Mouse (Mus musculus) heart, embryonic 16.5 days (tissue): ENCODE measurements around the gene Efr3b. TPM values are rescaled to one million over a fixed set of nuclear protein-coding genes. Genes with fewer than 3 reads are reported as not detected.
"Not testable (repeated sequence)": the region's sequence is repeated elsewhere in the genome, so short reads cannot be mapped to it uniquely, and the experiment has no call there.

Source experiments
- ATAC-seq: fragments of 200-750 bp; cut with Nextera tagmentation; replicated peaks from 2 replicates; pipeline ENCODE4 v1.8.0; 2017; ENCODE audit warnings: moderate number of reproducible peaks; ENCODE audit not compliant: insufficient read depth, low FRiP score; ENCODE audit errors: extremely low read depth
- H3K27ac ChIP-seq: fragments of 300-500 bp; sonication (generic); 2 replicates; pipeline ENCODE4 v1.5.1; 2014; ENCODE audit warnings: mild to moderate bottlenecking, low read length, control low read depth, moderate library complexity
- H3K27me3 ChIP-seq: fragments of 300-500 bp; sonication (generic); 2 replicates; pipeline ENCODE4 v1.6.1; 2014; ENCODE audit warnings: low read length, mixed read lengths; ENCODE audit not compliant: control insufficient read depth, insufficient read depth
- H3K36me3 ChIP-seq: fragments of 300-500 bp; sonication (generic); 2 replicates; pipeline ENCODE4 v1.6.1; 2014; ENCODE audit not compliant: control insufficient read depth, insufficient read depth
- H3K4me1 ChIP-seq: fragments of 300-500 bp; sonication (generic); 2 replicates; pipeline ENCODE4 v1.6.1; 2014; ENCODE audit warnings: low read length, mixed read lengths; ENCODE audit not compliant: control insufficient read depth, insufficient read depth
- H3K4me2 ChIP-seq: fragments of 300-500 bp; sonication (generic); 2 replicates; pipeline ENCODE4 v1.6.1; 2014; ENCODE audit warnings: low read depth, mild to moderate bottlenecking, control low read depth, low read length
- H3K4me3 ChIP-seq: fragments of 300-500 bp; sonication (generic); 2 replicates; pipeline ENCODE4 v1.5.1; 2014; ENCODE audit warnings: mild to moderate bottlenecking, control low read depth, low read length
- H3K9ac ChIP-seq: fragments of 300-500 bp; sonication (generic); 2 replicates; pipeline ENCODE4 v1.6.1; 2014; ENCODE audit warnings: low read length, control low read depth
- H3K9me3 ChIP-seq: fragments of 300-500 bp; sonication (generic); replicated peaks from 2 replicates; pipeline ENCODE4 v1.6.1; 2016; ENCODE audit warnings: low read length; ENCODE audit not compliant: control insufficient read depth
- WGBS: fragments of 180-500 bp; shearing (Covaris S2); extraction: QIAGEN DNeasy Blood & Tissue Kit; methylation state at CpG from one replicate; pipeline ENCODE4 v1.1.7; 2014; 5-methylcytosine and 5-hydroxymethylcytosine counted together
- polyA plus RNA-seq: library from polyadenylated mRNA; unstranded; fragments of >200 nt; fragmentation: Nextera tagmentation; extraction: Ambion mirVana; gene quantifications from 2 replicates; pipeline ENCODE4 v1.2.1, GENCODE M21; 2015

The Efr3b gene
- polyA plus RNA-seq, 1 experiment from 2014 or later: 4.6 TPM

DNA sequence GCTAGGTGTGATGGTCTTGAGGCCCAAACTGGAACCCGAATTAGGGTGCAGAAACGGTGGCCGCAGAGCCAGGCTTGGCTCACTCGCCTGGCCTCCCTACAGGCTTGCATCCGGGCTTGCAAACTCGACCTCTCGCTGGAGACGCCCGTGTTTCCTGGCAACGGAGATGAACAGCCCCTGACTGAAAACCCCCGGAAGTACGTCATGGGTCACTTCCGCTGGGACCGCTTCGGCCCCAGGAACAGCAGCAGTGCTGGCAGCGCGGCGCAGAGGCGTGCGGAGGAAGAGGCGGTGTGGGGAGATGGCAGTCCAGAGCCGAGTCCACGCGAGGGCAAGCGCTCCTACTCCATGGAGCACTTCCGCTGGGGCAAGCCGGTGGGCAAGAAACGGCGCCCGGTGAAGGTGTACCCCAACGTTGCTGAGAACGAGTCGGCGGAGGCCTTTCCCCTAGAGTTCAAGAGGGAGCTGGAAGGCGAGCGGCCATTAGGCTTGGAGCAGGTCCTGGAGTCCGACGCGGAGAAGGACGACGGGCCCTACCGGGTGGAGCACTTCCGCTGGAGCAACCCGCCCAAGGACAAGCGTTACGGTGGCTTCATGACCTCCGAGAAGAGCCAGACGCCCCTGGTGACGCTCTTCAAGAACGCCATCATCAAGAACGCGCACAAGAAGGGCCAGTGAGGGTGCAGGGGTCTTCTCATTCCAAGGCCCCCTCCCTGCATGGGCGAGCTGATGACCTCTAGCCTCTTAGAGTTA, 78.7 kb downstream of the Efr3b start:
- Histone ChIP-seq H3K4me1 (peaks cover 6% of the 10 kb centered on the region; the same call in 1 of the 2 replicates), H3K36me3 (no peaks in the 10 kb centered on the region), H3K9ac (peak overlapping the region; percentile 84), H3K4me2 (peak overlapping the region; percentile 92), H3K27me3 (peaks cover 7% of the 10 kb centered on the region), H3K9me3 (no peaks in the 10 kb centered on the region), H3K4me3 (peak overlapping the region; percentile 68), H3K27ac (peak overlapping the region; percentile 82)
- peak; percentile 91 for ATAC-seq
- WGBS: 2% methylated on average over 53 of the region's 53 CpGs

DNA sequence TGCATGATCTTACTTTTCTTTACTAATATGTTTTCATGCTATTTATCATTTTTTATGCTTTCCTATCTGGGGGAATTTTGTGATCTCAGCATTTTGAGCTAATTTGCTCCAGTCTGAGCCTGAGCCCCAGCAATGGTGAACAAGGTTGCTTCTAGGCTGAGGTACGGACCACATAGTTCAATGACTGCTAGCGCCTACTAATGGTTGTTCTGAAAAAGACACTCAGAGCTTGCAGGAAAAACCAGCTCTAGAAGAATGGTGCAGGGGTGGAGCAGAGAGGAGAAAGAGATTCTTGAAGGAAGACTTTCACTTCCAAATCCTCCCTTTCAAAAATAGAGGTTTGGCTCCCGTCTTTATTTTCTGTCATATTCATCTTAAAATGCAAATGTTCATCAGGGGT, 82.4 kb downstream of the Efr3b start:
- Histone ChIP-seq H3K4me3 (no peak overlapping the region), H3K4me2 (no peak overlapping the region), H3K27ac (no peak overlapping the region), H3K4me1 (peaks cover 6% of the 10 kb centered on the region; the same call in 1 of the 2 replicates), H3K9ac (no peak overlapping the region), H3K27me3 (peaks cover 14% of the 10 kb centered on the region), H3K36me3 (no peaks in the 10 kb centered on the region), H3K9me3 (no peaks in the 10 kb centered on the region)
- ATAC-seq: no peak
- WGBS: 9% methylated on average over 3 of the region's 3 CpGs

DNA sequence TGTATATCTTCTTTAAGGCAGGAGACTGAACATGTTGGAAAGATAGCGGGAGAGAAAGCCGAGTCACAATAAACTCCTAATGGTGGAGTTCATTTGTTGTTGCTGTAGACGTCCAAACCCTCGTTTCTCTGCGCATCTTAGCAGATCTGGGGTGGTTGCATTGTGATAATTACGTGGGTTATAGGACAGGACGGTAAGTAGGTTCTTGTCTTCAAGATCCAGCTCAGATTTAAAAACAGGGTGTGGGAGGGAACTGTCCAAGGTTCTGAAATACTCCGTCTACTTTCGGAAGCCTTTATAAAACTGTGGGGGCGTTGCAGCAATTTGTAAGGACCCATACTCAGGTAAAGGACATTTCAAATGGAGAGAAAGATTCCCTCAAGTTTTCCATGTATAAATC, 83.3 kb downstream of the Efr3b start:
- H3K9ac ChIP-seq: no peak overlapping the region
- WGBS: 32% methylated on average over 10 of the region's 10 CpGs
- H3K4me1 ChIP-seq: peaks cover 4% of the 10 kb centered on the region; the same call in 1 of the 2 replicates
- no peak overlapping the region for H3K27ac ChIP-seq
- peaks cover 14% of the 10 kb centered on the region for H3K27me3 ChIP-seq
- no peaks in the 10 kb centered on the region for H3K36me3 ChIP-seq
- H3K4me2 ChIP-seq: no peak overlapping the region
- H3K9me3 ChIP-seq: no peaks in the 10 kb centered on the region
- H3K4me3 ChIP-seq: no peak overlapping the region
- ATAC-seq: no peak

DNA sequence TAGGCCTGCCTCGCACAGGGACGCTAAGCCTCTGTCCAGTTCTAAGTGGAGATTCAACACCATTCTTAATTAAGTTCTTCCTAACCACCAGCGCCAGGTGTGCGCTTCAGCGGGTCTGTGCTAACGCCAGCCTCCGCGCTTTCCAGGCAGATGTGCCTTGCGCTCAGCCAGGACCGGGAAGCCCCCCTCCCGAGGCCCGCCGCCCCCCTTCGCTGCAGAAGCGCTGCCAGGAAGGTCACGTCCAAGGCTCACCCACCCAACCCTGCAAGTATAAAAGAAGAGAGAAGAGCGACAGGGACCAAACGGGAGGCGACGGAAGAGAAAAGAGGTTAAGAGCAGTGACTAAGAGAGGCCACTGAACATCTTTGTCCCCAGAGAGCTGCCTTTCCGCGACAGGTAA, 84.1 kb downstream of the Efr3b start, which contains the start of gene Pomc:
TSS of gene Pomc (plus strand) at position 301 of the 400 bp plus-strand sequence.
- Histone ChIP-seq H3K27ac (no peak within 1 kb of the TSS), H3K36me3 (no peaks in the 10 kb centered on the region), H3K9me3 (no peaks in the 10 kb centered on the region), H3K4me2 (no peak within 1 kb of the TSS), H3K4me3 (no peak within 1 kb of the TSS), H3K9ac (no peak within 1 kb of the TSS), H3K27me3 (peaks cover 14% of the 10 kb centered on the region), H3K4me1 (0 out of 2 replicates have a peak, but pooled peaks cover 2% of the 10 kb centered on the region)
- WGBS: 23% methylated on average over 22 of the region's 22 CpGs
- no peak for ATAC-seq

DNA sequence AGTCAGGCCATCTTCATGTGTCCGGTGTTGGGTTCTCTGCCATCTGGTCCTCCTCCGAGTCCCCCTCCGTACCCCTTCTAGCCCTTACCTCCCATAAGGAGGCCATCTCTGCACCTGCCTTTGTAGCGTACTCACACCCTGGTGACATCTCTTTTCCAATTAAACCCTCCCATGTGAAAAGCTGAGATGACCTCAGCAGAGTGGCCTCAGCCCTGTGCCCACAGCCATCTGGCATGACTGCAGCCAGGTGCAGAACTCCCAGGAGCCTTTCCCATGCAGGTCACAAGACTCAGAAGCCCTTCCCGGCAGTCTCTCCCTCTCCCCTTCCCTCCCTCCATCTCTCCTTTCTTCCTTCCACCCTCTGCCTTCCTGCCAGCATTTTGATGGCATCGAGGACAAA, 91.2 kb downstream of the Efr3b start:
- no peak for ATAC-seq
- H3K36me3 ChIP-seq: no peaks in the 10 kb centered on the region
- no peaks in the 10 kb centered on the region for H3K27me3 ChIP-seq
- H3K9ac ChIP-seq: no peak overlapping the region
- no peaks in the 10 kb centered on the region for H3K4me1 ChIP-seq
- H3K27ac ChIP-seq: no peak overlapping the region
- no peak overlapping the region for H3K4me2 ChIP-seq
- no peaks in the 10 kb centered on the region for H3K9me3 ChIP-seq
- WGBS: 74% methylated on average over 6 of the region's 6 CpGs
- H3K4me3 ChIP-seq: no peak overlapping the region

DNA sequence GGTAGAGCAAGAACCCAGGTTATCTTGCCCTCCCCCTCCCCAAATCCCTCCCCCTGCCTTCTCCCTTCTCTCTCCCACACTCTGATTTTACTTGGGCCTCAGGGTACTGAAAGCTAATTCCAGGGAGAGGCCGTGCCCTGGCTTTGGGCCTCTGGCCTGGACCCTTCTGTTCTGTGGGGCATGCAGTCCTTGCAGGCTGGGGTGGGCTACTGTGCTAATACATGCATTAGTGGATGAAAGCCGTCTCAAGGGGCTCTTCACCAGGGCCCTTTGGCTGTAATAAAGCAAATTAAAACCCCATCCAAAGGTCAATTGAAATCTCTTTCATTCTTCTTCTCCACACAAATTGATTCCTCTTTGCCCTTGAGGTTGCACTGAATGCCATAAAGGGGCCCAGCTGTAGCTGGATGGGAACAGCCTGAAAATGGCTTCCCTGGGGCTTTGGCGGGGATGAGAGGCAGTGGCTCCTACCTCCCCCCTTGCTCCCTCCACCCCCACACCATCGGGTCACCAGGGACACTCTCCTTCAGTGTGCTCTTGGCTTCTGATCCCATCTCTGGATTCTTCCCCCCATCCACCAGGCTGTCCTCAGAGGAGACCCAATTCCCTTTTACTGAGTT, 94.2 kb downstream of the Efr3b start:
- 53% methylated on average over 4 of the region's 4 CpGs for WGBS
- Histone ChIP-seq H3K4me2 (no peak overlapping the region), H3K4me3 (no peak overlapping the region), H3K27ac (no peak overlapping the region), H3K36me3 (no peaks in the 10 kb centered on the region), H3K4me1 (no peaks in the 10 kb centered on the region), H3K27me3 (no peaks in the 10 kb centered on the region), H3K9ac (no peak overlapping the region), H3K9me3 (no peaks in the 10 kb centered on the region)
- no peak for ATAC-seq

DNA sequence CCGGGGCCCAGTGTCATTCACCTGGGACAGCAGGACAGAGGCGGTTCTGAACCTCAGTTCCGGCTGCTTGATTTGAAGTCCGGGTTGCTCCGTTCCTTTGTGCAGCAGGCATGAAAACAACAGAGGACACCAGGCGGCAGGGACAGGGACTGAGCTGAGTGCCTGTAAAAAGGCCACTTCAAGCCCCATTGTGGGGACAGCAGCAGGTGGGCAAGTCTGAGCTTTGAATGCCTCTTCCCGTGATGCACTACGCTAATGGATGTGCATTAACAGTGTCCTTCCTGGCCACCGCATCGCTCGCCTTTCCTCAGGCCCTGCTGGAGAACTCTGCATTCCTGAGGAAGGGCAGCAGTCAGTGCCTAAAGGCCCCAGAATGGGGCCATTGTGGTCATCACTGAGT, 96.7 kb downstream of the Efr3b start:
- H3K27ac ChIP-seq: no peak overlapping the region
- H3K27me3 ChIP-seq: no peaks in the 10 kb centered on the region
- H3K4me2 ChIP-seq: no peak overlapping the region
- WGBS: 43% methylated on average over 11 of the region's 11 CpGs
- no peak overlapping the region for H3K9ac ChIP-seq
- H3K36me3 ChIP-seq: no peaks in the 10 kb centered on the region
- ATAC-seq: no peak
- H3K9me3 ChIP-seq: no peaks in the 10 kb centered on the region
- no peaks in the 10 kb centered on the region for H3K4me1 ChIP-seq
- no peak overlapping the region for H3K4me3 ChIP-seq

DNA sequence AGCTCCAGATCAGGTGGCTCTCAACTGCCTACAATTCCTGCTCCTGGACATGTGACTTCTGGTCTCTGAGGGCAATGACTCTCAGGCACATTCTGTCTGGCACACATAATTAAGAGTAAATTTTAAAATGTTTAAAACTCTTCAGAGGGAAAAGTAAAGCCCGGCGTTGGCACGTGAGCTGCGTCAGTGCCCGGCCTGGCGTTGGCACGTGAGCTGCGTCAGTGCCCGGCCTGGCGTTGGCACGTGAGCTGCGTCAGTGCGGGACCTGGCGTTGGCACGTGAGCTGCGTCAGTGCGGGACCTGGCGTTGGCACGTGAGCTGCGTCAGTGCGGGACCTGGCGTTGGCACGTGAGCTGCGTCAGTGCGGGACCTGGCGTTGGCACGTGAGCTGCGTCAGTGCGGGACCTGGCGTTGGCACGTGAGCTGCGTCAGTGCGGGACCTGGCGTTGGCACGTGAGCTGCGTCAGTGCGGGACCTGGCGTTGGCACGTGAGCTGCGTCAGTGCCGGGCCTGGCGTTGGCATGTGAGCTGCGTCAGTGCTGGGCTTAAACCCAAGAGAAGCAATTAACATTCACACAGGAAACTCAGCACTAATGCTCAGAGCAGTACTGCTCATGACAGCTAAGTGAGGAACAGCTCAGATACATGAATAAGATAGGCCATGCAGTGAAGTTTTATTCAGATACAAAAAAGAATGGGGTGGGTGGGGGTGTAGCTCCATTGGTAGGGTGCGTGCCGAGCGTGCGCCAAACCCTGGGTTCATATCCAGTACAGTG, 108.4 kb downstream of the Efr3b start:
- H3K9me3 ChIP-seq, H3K9ac ChIP-seq, ATAC-seq, H3K27me3 ChIP-seq, H3K4me2 ChIP-seq, H3K4me1 ChIP-seq, H3K36me3 ChIP-seq, H3K4me3 ChIP-seq, H3K27ac ChIP-seq: not testable (repeated sequence)
- WGBS: 81% methylated on average over 31 of the region's 47 CpGs

DNA sequence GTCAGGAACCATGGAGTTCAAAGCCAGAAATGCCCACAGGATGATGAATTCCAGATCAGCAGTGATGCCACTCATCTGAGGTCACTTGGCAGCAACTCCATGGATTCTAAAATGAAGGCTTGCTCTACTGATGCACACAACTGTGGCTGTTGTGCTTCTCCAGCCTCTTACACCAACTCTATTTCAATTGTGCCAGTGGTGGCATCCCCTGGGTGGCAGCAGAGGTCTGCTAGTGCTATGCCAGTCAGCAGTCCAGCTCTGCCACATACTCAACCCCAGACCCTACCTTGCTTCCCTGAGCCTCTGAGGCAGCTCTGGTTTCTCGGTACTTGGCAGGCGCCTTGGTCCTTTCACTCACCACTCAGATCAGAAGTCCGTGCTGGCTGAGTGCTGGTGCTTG, 109.9 kb downstream of the Efr3b start:
- Histone ChIP-seq H3K4me3 (no peak overlapping the region), H3K4me1 (no peaks in the 10 kb centered on the region), H3K9ac (no peak overlapping the region), H3K9me3 (no peaks in the 10 kb centered on the region), H3K27ac (no peak overlapping the region), H3K36me3 (no peaks in the 10 kb centered on the region), H3K4me2 (no peak overlapping the region), H3K27me3 (no peaks in the 10 kb centered on the region)
- WGBS: 26% methylated on average over 3 of the region's 3 CpGs
- ATAC-seq: peak; percentile 53
